Mouse (Mus musculus): ENCODE data around the gene Dtd1.

Dtd1 gene

DNA sequence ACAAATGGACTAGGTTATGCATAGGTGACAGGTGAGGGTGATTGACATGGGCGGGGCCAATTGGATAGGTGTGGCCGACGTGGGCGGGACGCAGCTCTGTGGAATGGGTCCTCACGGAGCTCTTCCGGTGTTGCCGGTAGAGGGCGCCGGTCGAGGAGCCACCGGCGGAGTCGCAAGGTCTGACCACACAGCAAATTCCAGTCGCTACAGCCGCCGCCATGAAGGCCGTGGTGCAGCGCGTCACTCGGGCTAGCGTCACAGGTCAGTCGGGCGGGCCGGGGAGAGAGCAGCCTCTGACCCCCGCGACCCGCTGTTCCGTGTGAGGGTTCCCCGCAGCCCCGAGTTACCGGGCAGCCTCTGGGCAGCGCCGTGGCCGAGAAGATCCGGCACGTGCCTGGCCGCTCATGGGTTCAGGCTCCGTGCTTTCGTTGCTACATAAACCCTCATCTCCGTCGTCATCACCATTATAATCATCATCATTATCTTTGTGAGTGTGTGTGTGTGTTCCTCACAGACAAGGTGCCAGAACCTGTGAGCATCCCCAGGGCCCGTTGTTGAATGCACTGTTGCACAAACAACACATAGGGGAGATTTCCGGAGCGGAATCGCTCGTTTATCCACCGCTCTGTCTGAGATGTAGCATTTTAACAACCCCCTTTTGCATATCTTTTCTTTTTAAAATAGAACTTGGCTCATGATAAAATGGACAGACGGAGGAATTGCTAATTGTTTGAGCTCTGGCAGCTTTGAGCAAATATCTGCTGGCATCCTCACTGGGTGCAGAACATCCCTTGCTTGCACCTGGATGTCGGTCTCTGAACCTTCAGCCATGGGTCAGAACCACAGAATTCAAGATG lies at the start of gene Dtd1:
Dtd1 (plus strand) TSS at position 67 of the 857 bp plus-strand sequence.
- DNase-seq (ENCODE audit: low read depth, low spot score) = peak; percentile 90

DNA sequence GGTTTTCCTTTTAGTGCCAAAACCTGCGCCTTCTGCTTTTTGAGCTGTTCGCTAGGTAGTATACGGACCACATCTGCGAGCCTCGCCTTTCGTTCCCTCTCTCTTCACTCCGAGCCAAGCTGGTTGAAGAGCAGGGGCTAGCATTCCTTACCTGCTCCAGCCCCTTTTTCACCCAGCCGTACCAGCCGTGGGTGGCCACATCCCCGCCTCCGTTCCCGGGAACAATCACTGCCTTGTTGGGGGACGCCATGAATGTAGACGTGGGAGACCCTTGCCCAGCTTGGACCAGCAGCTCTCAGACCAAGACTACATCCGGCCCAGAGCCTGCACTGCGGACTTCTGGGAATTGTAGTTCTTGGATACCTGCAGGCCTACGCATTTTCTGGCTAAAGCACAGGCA lies 49.2 kb upstream of the Dtd1 start, which contains the start of gene Rbbp9:
Rbbp9 (minus strand) TSS at position 341 of the 400 bp plus-strand sequence.
- DNase-seq (ENCODE audit: low read depth, low spot score) = peak; percentile 62

DNA sequence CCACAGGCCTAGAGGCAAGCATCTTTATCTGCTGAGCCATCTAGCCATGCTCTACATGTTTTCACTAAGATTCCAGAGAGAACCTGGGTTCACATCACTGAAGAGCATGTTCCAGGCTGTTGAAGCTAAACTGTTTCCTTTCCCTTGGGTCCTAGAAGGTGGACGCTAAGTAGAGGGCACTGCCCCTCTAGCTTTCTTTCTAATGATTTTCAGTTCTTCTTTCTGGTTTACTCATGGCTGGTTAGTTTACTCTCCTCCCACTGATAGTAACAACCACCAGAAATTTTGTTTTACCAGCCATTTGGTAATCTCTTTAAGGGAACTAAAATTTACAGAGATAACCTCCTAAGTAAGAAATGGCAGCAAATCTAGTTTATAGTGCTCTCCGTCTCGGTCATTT lies 45.8 kb upstream of the Dtd1 start:
- DNase-seq (ENCODE audit: low read depth, low spot score) = no peak

DNA sequence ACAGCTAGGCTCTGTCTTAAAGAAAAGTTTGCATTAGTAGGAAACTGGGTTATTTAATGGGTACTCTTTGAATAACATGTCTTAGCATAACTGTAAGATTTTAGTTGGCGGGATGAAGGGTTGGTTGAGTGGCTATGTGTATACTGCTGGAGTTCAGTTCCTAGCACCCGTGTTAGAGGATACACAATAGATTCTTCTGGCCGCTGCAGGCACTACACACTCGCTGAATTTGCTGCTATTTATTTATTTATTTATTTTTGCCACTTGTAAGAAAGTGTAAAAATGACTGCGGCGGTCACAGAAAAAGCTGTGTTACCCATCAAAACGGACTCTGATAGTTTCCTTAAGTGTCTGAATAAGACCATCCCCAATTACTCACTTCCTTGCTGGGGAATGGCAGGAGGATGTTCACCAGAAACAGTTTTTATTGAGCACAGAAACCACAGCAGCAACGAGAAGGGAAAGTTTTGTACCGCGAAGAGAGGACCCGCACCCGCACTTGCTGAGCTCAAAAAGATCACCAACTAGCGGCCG lies 44.3 kb upstream of the Dtd1 start:
- DNase-seq (ENCODE audit: low read depth, low spot score) = no peak

DNA sequence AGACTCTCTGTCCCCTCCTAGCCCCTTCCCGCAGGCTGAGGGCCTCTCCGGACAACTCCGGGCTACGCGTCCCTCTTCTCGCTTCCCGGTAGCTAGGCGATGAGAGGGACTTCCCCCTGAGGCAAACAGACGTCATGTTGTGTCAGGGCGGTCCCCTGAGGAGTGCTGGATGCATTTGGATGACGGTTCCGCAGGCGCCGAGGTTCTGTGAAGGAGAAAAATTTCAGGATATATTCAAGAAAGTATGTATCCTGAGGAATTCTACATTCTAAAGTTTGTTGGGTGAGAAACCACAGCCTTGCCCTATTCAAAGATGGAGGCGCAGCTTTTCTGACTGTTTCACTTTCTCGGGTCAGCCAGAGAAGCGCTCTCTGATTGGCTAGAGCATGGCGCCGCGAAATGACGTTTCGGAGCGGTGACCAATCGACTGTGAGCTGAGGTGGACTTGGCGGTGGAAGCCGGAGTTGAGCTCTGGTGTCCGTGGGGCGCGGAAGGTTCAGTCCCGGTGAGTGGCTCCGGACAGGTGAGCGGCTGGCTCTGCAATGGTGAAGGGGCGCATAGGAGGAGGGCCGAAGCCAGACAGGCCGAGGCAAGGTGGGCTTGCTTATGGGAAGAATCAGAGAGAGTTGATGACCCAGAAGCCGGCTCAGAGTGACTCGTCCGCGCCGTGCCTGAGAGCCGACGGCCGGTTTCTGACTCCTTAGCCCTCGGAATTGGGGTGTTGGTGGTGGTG lies 43.7 kb upstream of the Dtd1 start, which contains the start of gene Sec23b:
Sec23b (plus strand) TSS at position 410 of the 733 bp plus-strand sequence.
- DNase-seq (ENCODE audit: low read depth, low spot score) = peak; percentile 96

DNA sequence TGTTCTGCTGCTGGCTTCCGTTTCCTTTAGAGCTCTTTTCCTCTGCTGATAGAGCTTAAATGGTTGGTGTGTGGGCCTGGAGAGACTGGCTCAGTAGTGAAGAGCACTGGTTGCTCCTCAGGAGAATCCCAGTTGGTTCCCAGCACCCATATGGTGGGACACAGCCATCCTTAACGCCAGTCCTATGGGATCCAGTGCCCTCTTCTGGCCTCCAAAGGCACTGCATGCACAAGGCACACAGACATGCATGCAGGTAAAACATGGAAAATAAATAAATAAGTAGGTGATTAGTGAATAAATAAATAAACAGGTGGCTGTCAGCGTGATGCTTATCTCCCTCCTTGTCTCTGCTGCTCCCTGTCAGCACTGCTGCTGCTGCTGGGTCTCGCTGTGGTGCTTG lies 11.0 kb upstream of the Dtd1 start:
- DNase-seq (ENCODE audit: low read depth, low spot score) = no peak

DNA sequence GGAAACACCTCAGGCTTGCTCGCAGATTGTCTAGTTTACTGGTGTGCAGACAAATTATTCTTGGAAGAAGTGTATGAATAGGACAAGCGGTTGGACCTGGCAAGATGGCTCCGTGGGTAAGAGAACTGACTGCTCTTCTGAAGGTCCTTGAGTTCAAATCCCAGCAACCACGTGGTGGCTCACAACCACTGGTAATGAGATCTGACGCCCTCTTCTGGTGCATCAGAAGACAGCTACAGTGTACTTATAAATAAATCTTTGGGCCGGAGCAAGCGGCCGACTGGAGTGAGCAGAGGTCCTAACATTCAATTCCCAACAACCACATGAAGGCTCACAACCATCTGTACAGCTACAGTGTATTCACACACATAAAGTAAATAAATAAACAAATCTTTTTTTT lies 6.7 kb upstream of the Dtd1 start:
- peak; percentile 10 for DNase-seq (ENCODE audit: low read depth, low spot score)

DNA sequence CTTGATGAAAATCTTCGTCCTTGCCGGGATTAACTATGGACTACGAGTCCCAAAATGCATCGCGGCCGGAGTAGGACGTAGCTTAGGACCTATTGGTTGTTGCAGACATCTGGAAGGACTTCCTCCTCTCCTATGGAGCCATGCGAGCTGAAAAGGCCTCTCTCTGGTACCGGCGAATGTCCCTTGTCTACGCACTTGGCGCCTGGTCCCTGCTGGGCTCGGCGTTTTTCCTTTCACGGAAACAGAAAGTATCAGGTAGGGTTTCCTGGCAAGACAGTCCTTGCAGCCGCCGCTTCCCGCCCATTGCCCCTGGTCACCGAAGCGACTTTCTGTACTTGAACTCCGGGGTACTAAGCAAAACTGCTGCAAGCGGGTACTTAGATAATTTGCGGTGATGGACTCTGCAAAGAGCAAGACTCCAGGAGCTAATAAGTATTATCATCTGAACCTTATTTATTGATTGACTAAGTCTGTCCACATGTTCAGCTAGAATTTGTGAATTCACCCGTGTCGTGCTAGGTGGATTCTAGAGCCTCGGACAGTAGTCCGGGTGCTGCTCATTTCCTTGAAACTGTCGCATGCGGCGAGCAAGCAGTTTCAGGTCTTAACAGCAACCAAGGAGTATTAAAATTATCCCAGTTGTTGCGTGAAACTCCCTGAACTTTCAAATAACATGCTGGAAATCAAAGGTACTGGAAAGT lies 5.6 kb upstream of the Dtd1 start, which contains the start of gene Smim26:
Smim26 (plus strand) TSS at position 104 of the 701 bp plus-strand sequence.
- peak; percentile 77 for DNase-seq (ENCODE audit: low read depth, low spot score)

DNA sequence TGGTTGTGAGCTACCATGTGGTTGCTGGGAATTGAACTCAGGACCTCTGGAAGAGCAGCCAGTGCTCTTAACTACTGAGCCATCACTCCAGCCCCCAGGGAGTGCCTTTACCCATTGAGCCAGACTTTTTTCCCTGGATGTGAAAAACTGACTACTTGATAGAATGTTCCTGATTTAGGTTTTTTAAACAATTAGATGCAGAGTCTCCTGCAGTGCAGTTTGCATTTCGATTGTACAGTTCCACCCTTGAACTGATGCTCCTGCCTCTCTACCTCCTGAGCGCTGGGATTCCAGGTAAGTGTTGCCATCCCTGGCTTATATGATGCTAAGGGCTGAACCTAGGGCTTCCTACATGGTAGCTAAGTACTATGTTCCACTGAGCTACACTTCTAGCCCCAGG lies 1.7 kb upstream of the Dtd1 start:
- DNase-seq (ENCODE audit: low read depth, low spot score) = no peak

DNA sequence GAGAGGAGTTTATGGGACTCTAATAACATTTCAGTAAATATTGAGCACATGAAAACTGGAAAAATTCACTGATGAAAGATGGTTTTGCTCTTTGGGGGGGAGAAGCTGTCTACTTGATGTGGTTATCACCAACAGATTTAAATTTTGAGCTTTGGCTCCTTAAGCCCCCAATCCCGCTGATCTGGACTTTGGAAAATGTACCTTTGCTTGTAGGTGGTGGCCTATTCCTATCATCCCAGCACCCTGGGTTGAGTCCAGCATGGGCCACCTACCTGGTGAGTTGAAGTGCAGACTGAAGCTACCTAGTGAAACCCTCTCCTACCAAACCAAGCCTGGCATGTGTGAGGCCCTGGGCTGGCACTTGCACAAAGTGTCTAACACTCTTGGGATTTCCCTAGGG lies 1.9 kb downstream of the Dtd1 start:
- DNase-seq (ENCODE audit: low read depth, low spot score) = no peak

DNA sequence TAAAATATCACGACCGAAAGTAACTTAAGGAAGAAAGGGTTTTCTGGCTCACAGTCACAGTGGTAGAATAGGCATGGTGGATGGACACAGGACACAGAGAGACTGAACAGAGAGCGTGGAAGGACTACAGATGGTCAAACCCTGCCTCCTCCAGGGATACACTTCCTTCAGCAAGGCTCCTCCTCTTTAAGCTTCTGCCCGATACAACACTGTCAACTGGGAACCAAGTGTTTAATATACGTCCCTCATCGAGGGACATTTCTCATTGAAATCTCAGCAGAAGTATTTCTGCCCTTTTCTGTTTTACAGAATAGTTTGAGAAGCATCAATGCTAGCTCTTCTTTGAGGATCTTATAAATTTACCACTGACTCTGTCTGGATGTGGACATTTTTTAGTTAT lies 14.3 kb downstream of the Dtd1 start:
- DNase-seq (ENCODE audit: low read depth, low spot score) = no peak

DNA sequence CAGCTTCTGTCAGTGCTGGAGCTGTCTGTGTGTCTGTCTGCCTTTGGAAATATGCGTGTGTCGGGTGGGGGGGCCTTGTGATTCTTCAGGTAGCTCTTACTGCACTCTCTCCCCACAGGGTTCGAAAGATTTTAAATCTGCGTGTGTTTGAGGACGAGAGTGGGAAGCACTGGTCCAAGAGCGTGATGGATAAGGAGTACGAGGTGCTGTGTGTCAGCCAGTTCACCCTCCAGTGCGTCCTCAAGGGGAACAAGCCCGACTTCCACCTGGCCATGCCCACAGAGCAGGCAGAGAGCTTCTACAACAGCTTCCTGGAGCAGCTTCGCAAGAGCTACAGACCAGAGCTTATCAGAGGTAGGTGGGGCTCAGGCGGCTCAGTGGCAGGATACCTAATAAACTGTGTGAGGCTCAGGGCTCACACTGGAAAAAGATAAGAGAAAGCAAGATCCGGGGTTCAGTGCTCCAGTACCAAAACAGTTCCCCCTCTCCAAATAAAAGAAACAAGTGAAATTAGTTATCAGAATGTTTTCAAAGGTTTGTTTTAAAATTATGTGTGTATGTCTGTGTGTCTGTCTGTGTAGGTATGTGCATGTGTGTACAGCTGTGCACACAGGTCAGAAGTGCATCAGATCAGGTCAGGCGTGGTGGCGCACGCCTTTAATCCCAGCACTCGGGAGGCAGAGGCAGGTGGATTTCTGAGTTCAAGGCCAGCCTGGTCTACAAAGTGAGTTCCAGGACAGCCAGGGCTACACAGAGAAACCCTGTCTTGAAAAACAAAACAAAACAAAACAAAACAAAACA lies 17.6 kb downstream of the Dtd1 start:
- DNase-seq (ENCODE audit: low read depth, low spot score) = no peak

DNA sequence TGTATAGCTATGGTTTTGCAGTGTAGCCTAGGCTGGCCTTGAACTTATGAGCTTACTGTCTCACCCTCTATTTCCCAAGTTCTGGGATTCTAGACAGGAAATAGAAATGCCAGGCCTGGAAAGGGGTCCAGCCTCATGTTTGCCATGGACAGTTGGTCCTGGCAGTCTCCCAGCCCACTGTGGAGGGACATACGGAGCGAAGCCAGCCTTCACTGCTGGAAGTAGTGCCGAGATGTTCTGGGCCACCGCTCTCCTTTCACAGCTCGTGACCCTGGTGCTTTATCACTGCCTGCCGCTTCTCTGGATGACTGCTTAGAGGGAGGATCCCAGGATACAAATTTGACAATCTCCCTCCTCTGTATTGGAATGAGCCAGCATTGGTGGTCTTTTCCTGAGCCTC lies 21.8 kb downstream of the Dtd1 start:
- DNase-seq (ENCODE audit: low read depth, low spot score) = no peak

DNA sequence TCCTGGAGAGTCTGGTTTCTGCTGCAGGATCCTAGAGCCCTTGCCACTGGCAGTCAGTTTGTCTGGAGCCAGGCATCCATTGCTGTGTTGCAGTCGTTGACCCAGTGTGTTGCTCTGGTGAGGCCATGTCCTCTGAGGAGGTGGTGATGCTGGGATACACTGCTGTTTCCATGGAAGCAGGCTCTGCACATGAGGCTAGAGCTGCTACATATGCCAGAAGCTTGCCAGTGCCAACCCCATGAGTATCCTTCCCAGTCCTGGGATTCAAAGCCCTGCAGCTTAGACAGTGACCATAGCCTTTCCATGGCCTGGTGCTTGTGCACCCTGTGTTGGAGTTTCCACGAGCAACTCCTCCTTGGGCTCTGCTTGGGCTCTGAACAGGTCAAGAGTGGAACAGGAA lies 33.9 kb downstream of the Dtd1 start:
- no peak for DNase-seq (ENCODE audit: low read depth, low spot score)

DNA sequence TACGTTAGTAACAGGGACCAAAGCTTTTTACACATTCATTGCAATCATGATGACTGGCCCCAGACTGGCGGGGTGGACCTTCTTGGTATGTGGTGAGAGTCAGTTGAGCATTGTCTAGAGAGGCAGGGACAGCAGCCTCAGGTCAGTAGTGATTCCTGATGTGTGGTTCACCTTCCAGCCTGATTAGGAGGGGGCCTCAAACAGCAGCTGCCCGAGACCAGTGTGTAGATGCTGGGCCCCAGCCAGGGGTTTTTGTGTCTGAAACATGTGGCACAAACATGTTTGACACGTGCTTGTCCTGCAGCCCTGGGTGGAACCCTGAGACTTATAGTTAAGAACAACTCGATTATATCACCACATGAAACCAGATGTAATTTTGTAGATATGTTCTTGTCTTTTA lies 34.5 kb downstream of the Dtd1 start:
- DNase-seq (ENCODE audit: low read depth, low spot score) = no peak

DNA sequence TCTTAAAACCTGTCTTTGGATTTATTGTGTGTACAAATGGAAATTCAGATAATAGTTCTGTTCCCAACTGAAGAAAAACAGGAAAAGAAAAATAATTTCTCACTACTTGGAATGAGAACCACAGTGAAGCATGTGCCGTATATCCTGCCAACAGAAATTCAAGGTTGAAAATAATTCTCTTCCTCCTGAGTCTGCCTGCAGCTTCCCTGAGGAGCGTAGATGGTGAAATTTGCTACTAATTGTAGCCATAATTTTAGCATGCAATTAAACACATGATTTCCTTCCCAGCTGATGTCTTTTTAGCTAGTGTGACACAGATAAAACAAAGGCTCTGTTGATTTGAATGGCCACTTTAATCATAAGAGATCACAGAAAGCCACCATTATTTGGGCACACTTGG lies 35.0 kb downstream of the Dtd1 start:
- no peak for DNase-seq (ENCODE audit: low read depth, low spot score)

DNA sequence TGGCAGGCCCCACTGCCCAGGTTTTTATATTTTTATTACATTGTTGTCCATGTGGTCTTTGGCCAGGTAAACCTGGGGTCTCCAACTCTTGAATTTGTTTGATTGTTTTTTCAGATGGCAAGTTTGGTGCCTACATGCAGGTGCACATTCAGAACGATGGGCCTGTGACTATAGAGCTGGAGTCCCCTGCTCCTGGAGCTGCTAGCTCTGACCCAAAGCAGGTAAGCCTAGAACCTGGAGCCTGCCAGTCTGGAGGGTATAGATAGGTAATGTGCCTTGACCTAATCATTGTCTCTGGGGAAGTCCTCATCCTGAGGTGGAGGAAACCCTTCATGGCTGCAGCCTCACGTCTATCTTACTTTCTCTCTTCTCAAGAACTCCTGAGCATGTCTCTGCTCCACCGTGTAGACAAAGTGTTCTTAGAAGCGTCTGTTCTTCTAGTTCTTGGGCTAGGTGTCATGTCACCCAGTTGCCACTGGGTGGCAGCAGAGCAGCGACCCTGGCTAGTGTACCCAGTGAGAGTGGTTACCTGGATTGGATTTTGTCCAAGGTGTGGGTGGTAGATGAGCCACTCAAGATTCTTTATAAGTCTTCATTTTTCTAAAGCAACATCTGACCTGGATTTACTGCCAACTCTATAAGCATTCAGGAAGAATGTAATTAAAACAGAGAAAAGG lies 36.1 kb downstream of the Dtd1 start:
- DNase-seq (ENCODE audit: low read depth, low spot score) = peak; percentile 53

DNA sequence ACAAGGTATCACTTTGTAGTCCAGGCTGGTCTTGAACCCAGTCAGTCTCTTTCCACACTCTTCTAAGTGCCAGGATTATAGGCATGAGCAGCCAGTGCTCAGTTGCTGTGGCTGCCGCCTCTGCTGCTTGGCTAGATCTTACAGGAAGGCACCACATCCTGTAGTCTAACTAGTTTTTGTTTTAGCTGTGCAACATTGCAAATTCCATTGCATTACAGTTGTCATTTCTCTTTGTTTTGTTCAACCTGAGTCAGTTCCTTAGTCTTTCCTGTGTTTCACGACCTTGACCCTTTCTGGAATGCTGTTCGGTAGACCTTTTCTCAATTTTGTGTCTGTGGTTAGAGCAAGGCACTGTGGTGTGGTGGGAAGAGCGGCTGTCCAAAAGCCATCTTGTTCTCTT lies 37.5 kb downstream of the Dtd1 start:
- DNase-seq (ENCODE audit: low read depth, low spot score) = no peak

DNA sequence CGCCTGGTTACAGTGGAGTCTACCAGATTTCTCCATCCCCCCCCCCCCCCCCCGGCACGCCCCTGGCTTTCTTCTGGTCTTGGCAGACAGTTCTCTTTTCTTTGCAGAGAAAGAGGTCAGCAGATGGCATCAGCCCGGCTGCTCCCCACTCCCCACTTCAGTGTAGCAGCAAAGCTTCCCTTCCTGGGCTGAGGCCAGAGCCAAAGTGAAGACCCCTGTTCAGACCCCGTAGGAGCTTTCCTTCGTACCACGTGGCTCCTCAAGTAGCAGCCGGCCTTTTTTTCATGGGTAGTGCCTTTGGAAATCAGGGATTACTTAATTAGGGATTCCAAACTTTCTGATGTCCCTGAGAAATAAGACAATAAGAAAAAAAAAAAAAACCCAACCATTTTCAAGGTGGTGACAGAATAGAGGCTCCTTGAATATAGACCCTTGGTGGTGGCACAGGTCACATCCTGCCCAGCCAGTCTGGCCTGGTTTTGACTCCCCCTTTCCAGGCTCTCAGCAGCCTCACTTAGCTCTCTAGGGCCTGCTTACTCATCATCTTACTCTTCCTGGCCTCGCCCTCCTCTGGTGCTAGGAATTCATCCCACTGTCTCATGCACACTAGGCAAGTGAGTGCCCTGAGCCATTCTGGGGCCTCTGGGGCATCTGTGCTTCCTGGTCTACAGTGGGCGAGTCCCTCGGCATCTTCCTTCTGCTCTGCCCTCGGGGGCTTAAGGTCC lies 38.1 kb downstream of the Dtd1 start:
- no peak for DNase-seq (ENCODE audit: low read depth, low spot score)

DNA sequence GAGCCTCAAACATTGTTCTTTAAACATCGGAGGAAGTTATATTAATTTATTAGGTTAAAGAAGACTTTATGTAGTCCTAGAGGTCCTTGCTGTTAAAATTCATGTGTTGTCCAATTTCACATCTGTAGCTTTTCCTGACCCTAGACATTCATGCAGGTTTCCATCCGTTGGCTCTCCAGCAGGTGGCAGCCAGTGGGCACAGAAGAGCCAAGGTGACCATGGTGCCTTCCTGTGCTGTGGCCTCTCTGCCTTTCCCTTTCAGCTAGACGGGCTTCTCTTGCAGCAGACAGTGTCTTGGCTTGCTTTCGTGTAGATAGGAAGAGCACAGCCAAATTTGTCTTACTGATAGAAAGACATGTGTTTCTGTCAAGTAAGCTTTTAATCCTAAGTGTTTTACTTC lies 39.0 kb downstream of the Dtd1 start:
- no peak for DNase-seq (ENCODE audit: low read depth, low spot score)

All from CD4-positive helper T cell, adult 2 months (primary cell).